Mouse (Mus musculus) C2C12 (cell line): ENCODE results near the gene Tnrc18. TPM values are rescaled to one million over a fixed set of nuclear protein-coding genes. Genes with fewer than 3 reads are reported as not detected.
A peak's percentile ranks its signal among the peaks of the same experiment; 100 is the strongest.

Experiments used
- H3K27me3 ChIP-seq: one replicate; pipeline ENCODE4 v1.6.1; 2011; ENCODE audit not compliant: control insufficient read depth, insufficient read depth, insufficient read length
- H3K36me3 ChIP-seq: one replicate; pipeline ENCODE4 v1.6.1; 2011; ENCODE audit not compliant: control insufficient read depth, insufficient read depth
- H3K4me3 ChIP-seq: one replicate; pipeline ENCODE4 v1.5.1; 2011; ENCODE audit warnings: mild to moderate bottlenecking, control low read depth; ENCODE audit not compliant: poor library complexity, insufficient read depth, severe bottlenecking
- H3K79me2 ChIP-seq: one replicate; pipeline ENCODE4 v1.6.1; 2011; ENCODE audit not compliant: control insufficient read depth, insufficient read depth
- H3K79me3 ChIP-seq: one replicate; pipeline ENCODE4 v1.6.1; 2011; ENCODE audit warnings: low read depth, control low read depth
- H3ac ChIP-seq: one replicate; pipeline ENCODE3; 2011; ENCODE audit warnings: low read depth; ENCODE audit not compliant: control insufficient read depth, insufficient read length
- CEBPB ChIP-seq: IDR thresholded peaks from one replicate; pipeline ENCODE4 v1.6.1; 2011; ENCODE audit warnings: low read depth, mild to moderate bottlenecking, control low read depth, moderate library complexity
- CTCF ChIP-seq: IDR thresholded peaks from one replicate; pipeline ENCODE4 v1.5.1; 2011; ENCODE audit not compliant: control insufficient read depth, insufficient read depth, insufficient read length
- FOSL1 ChIP-seq: IDR thresholded peaks from one replicate; pipeline ENCODE4 v1.8.0; 2011; ENCODE audit warnings: mild to moderate bottlenecking, low read length; ENCODE audit not compliant: poor library complexity, insufficient read depth, severe bottlenecking
- MAX ChIP-seq: IDR thresholded peaks from one replicate; pipeline ENCODE4 v1.6.1; 2011; ENCODE audit warnings: mild to moderate bottlenecking, control low read depth
- MYOD1 ChIP-seq: IDR thresholded peaks from one replicate; pipeline ENCODE4 v1.6.1; 2011; ENCODE audit warnings: low read depth; ENCODE audit not compliant: control insufficient read depth, insufficient read length
- MYOG ChIP-seq: IDR thresholded peaks from one replicate; pipeline ENCODE4 v1.6.1; 2011; ENCODE audit not compliant: control insufficient read depth, insufficient read length; ENCODE audit errors: extremely low read depth
- USF1 ChIP-seq: IDR thresholded peaks from one replicate; pipeline ENCODE4 v1.6.1; 2011; ENCODE audit warnings: low read depth, mild to moderate bottlenecking, control low read depth, moderate library complexity
- polyA plus RNA-seq: library from polyadenylated mRNA; unstranded; fragments of >200 nt; fragmentation: generic; extraction: Trizol; gene quantifications from one replicate; pipeline ENCODE4 v1.2.1, GENCODE M21; 2012; ENCODE audit warnings: missing spikeins

The Tnrc18 gene
- polyA plus RNA-seq, 1 experiment = 44.3 TPM

DNA sequence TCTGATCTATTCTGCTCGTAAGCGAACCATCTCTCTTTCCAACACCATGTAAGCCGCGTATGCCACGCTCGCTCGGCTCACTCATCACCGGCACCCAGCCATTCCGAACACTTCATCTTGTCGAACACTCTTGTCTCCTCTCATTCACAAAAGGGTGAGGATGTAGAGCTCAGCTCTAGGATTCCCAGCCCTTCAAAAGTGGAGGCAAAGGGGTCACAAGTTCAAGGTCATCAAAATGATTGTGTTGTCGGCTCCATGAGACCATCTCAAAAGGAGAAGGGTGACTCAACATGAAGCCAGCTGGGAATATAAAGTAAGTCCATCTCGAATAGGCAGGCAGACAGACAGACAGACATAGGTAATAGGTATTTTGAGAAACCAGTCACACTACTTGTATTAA, 19.3 kb downstream of the Tnrc18 start:
- Histone ChIP-seq H3K27me3 (no peaks in the 10 kb centered on the region), H3K36me3 (peaks cover 24% of the 10 kb centered on the region), H3K79me3 (peaks cover 94% of the 10 kb centered on the region), H3ac (no peak overlapping the region), H3K4me3 (no peak overlapping the region), H3K79me2 (peaks cover 100% of the 10 kb centered on the region)
- TF ChIP-seq FOSL1 (no peak), CEBPB (no peak)

DNA sequence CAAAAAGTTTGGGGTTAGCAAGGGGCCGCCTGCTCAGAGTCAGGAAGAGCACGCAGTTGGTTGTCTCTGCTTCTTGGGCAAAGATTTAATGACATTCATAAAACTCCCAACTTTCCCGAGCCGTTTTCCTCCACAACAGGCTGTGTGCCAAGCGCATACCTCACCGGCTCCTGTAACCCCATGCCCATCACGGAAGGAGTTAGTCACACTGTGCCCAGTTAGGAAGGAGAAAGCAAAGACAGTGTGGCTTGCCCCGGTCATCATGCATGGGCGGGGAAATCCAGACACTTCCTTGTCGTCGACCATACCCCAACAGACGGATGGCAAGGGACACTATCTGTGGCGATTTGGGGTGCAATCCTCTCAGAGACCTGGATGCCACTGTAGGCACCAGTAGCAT, 19.8 kb downstream of the Tnrc18 start:
- peaks cover 100% of the 10 kb centered on the region for H3K79me2 ChIP-seq

DNA sequence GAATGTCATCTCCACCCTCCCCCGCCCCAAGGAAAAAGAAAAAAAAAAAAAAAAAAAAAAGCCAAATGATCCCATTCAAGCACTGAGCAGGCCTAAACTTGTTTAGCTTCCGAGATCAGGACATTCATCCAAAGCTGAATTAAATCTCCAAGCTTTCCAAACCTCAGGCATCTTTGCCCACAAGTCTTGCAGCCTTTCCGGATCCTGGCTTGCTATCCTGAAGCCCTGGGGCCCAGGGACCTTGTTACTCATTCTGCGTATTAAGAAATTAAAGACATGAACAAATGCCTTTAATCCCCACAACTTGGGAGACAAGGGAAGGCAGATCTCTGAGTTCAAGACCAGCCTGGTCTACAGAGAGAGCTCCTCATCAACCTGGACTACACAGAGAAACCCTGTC, 20.5 kb downstream of the Tnrc18 start:
- TF ChIP-seq FOSL1 (no peak), MYOD1 (no peak), CEBPB (no peak), USF1 (no peak), MAX (no peak), CTCF (no peak), MYOG (no peak)
- Histone ChIP-seq H3K79me3 (peaks cover 94% of the 10 kb centered on the region), H3K79me2 (peaks cover 100% of the 10 kb centered on the region), H3K4me3 (no peak overlapping the region), H3ac (no peak overlapping the region), H3K27me3 (no peaks in the 10 kb centered on the region), H3K36me3 (peaks cover 27% of the 10 kb centered on the region)

More for the DNA sequence above, 19.8 kb downstream of the Tnrc18 start:
- Histone ChIP-seq H3K27me3 (no peaks in the 10 kb centered on the region), H3K36me3 (peaks cover 24% of the 10 kb centered on the region), H3K4me3 (no peak overlapping the region), H3ac (no peak overlapping the region), H3K79me3 (peaks cover 94% of the 10 kb centered on the region)
- peak; percentile 42 for TF ChIP-seq MAX
- TF ChIP-seq USF1 = no peak

DNA sequence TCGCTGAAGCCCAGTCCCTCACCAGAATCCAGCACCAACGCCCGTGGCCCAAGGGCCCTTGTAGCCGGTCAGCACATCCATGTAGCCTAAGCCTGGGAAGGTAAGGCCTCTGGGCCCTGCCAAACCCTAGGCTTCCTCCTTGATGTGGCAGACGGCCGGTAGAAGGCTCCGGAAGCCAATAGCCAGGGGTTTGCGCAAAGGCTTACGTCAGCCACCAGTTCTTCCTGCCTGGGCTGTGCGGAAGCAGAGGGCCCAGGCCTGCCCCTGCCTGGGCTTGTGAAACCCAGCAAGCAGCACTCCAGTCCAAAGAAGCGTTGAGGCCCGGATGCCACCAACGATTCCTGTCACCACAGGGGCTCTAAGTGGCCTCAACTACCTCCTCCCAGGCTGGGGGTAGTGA, 22.9 kb downstream of the Tnrc18 start:
- Histone ChIP-seq H3K79me2 (peaks cover 100% of the 10 kb centered on the region), H3K27me3 (no peaks in the 10 kb centered on the region), H3K79me3 (peaks cover 91% of the 10 kb centered on the region), H3K4me3 (no peak overlapping the region), H3K36me3 (peaks cover 16% of the 10 kb centered on the region), H3ac (peak overlapping the region; percentile 14)
- TF ChIP-seq MAX = no peak
- no peak for TF ChIP-seq CTCF
- no peak for TF ChIP-seq CEBPB
- no peak for TF ChIP-seq USF1
- no peak for TF ChIP-seq FOSL1
- no peak for TF ChIP-seq MYOG
- TF ChIP-seq MYOD1 = no peak

DNA sequence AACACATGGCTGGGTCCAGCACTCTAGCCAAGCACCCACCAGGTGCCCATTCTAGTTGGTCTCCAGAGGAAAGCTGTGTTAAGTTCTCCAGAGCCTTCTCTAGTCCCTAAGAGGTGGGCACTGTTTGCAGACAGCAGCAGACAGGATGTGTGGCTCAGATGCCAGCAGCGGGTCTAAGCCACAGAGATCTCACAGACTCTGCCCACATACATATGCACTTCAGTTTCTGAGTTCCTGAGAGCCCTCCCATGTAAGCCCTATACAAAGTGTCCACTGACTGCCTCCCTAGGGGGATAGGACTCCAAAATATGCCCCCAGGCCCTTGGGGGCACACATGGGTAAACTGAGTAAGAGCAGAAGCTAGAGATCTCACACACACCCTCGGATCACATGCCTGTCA, 23.3 kb downstream of the Tnrc18 start:
- TF ChIP-seq MAX (no peak), MYOG (no peak), CTCF (no peak), FOSL1 (no peak), USF1 (no peak), CEBPB (no peak), MYOD1 (no peak)
- Histone ChIP-seq H3K79me3 (peaks cover 90% of the 10 kb centered on the region), H3K27me3 (no peaks in the 10 kb centered on the region), H3K36me3 (peaks cover 16% of the 10 kb centered on the region), H3K4me3 (no peak overlapping the region), H3ac (no peak overlapping the region), H3K79me2 (peaks cover 100% of the 10 kb centered on the region)

DNA sequence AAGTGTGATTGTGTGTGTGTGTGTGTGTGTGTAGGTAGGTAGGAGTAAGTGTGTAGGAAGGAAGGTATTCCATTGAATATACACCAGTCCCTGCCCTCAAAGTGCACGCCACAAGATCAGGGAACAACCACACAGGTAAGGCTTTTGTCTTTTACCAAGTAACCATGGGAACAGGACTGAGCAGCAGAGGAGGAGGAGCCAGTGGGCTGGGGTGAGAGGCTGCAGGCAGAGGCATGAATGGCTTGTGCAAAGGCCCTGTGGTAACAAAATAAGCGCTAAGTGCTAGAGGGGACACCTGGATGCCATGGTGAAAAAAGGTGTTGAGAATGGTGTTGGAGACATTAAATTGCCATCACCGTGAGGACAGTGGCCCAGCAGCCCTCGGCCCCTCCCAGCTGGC, 24.9 kb downstream of the Tnrc18 start:
- Histone ChIP-seq H3K4me3 (no peak overlapping the region), H3K27me3 (no peaks in the 10 kb centered on the region), H3K79me2 (peaks cover 100% of the 10 kb centered on the region), H3K79me3 (peaks cover 82% of the 10 kb centered on the region), H3K36me3 (peaks cover 27% of the 10 kb centered on the region), H3ac (no peak overlapping the region)
- TF ChIP-seq MAX (no peak), MYOG (no peak), CTCF (no peak), USF1 (no peak), MYOD1 (no peak), CEBPB (no peak), FOSL1 (no peak)
